Mouse (Mus musculus) ES-E14 (cell line): ENCODE measurements at regions not wholly inside any gene's neighbourhood (a gene's known extent, or its start where the extent isn't known, plus 50 kb on each side); places are given as distances from the start of the nearest gene placed in this dataset.
A peak's percentile ranks its signal among the peaks of the same experiment; 100 is the strongest.

Experiments used
- DNase-seq: peaks from one replicate; pipeline ENCODE4 v3.0.0-alpha.2; 2013; ENCODE audit warnings: low read depth, low spot score
- H3K27ac ChIP-seq: 2 replicates; pipeline ENCODE4 v1.5.1; 2012; ENCODE audit warnings: low read depth, mild to moderate bottlenecking, low read length, moderate library complexity, mixed read lengths; ENCODE audit not compliant: poor library complexity, insufficient read depth, severe bottlenecking
- H3K36me3 ChIP-seq: 2 replicates; pipeline ENCODE4 v1.6.1; 2012; ENCODE audit warnings: mild to moderate bottlenecking, low read length, moderate library complexity, mixed read lengths; ENCODE audit not compliant: control insufficient read depth, poor library complexity, insufficient read depth, severe bottlenecking
- H3K4me1 ChIP-seq, 2 experiments: fragments of 150-350 bp in 1 of 2; sonication (generic) in 1 of 2; 2 replicates each; pipeline ENCODE4 v1.6.1; 2012; ENCODE audit warnings: low read length in 2 of 2, mild to moderate bottlenecking in 1 of 2, mixed read lengths in 1 of 2; ENCODE audit not compliant: control insufficient read depth in 2 of 2, insufficient read depth in 2 of 2, poor library complexity in 1 of 2
- H3K4me3 ChIP-seq, 2 experiments: fragments of 150-350 bp in 1 of 2; sonication (generic) in 1 of 2; 2 replicates each; pipeline ENCODE4 v1.5.1; 2012; ENCODE audit warnings: low read length in 2 of 2, low read depth in 1 of 2, mild to moderate bottlenecking in 1 of 2, mixed read lengths in 1 of 2; ENCODE audit not compliant: insufficient read depth in 1 of 2, poor library complexity in 1 of 2, severe bottlenecking in 1 of 2
- H3K9ac ChIP-seq: 2 replicates; pipeline ENCODE4 v1.6.1; 2012; ENCODE audit warnings: low read depth, mild to moderate bottlenecking, low read length, mixed read lengths; ENCODE audit not compliant: poor library complexity, insufficient read depth, severe bottlenecking
- H3K9me3 ChIP-seq: fragments of 150-350 bp; sonication (generic); 2 replicates; pipeline ENCODE4 v1.6.1; 2012; ENCODE audit warnings: low read depth, mild to moderate bottlenecking, low read length; ENCODE audit not compliant: control insufficient read depth, insufficient read depth
- CHD2 ChIP-seq: IDR thresholded peaks from 2 replicates; pipeline ENCODE4 v1.6.1; 2014; ENCODE audit warnings: mild to moderate bottlenecking, low read depth, low read length, inconsistent platforms
- HCFC1 ChIP-seq: IDR thresholded peaks from 2 replicates; pipeline ENCODE4 v1.6.1; 2012; ENCODE audit warnings: low read length, inconsistent platforms, borderline replicate concordance; ENCODE audit not compliant: insufficient read depth
- MAFK ChIP-seq: IDR thresholded peaks from 2 replicates; pipeline ENCODE4 v1.6.1; 2014; ENCODE audit warnings: mild to moderate bottlenecking, low read depth, low read length, inconsistent platforms; ENCODE audit not compliant: insufficient read depth
- ZC3H11A ChIP-seq: IDR thresholded peaks from 2 replicates; pipeline ENCODE4 v1.6.1; 2012; ENCODE audit warnings: low read depth, mild to moderate bottlenecking, inconsistent platforms, low read length, borderline replicate concordance
- ZNF384 ChIP-seq: IDR thresholded peaks from 2 replicates; pipeline ENCODE4 v1.6.1; 2012; ENCODE audit warnings: low read depth, low read length, inconsistent platforms
- in situ Hi-C, 2 experiments: fragments of 600-800 bp; cut with MboI; formaldehyde crosslinking; loops; one replicate each; pipeline ENCODE4 v1.15.1; 2025; ENCODE audit warnings: low sequenced_read_pairs in 2 of 2, inconsistent platforms in 1 of 2; ENCODE audit not compliant: unreplicated experiment in 2 of 2

DNA sequence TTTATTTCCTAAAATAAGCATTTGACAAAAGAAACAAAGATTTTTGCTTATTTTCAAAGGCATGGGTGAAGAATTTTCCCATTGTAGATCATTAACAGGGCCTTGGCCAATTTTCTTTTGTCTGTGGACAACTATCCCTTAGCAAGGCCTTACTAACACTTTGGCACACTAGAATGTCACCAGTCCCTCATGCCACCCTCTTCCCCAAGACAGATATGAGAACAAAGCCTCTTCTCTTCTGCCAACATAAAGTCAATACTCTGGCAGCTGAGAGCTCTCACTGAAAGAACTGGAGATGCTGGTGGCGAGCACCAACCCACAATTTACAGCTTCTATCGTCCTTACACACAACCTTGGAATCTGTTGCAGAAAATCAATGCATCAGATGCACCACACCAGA lies 215.1 kb upstream of the Tmeff2 start:
- no peak for TF ChIP-seq CHD2
- TF ChIP-seq ZC3H11A = no peak
- TF ChIP-seq HCFC1 = no peak
- TF ChIP-seq ZNF384 = no peak
- no peak for TF ChIP-seq MAFK
- H3K9ac ChIP-seq = no peak overlapping the region
- in situ Hi-C loops = no loop called here
- no peaks in the 10 kb centered on the region for H3K9me3 ChIP-seq
- H3K27ac ChIP-seq = no peak overlapping the region
- no peak for DNase-seq
- no peaks in the 10 kb centered on the region for H3K4me1 ChIP-seq
- H3K36me3 ChIP-seq = no peaks in the 10 kb centered on the region
- H3K4me3 ChIP-seq = no peak overlapping the region

DNA sequence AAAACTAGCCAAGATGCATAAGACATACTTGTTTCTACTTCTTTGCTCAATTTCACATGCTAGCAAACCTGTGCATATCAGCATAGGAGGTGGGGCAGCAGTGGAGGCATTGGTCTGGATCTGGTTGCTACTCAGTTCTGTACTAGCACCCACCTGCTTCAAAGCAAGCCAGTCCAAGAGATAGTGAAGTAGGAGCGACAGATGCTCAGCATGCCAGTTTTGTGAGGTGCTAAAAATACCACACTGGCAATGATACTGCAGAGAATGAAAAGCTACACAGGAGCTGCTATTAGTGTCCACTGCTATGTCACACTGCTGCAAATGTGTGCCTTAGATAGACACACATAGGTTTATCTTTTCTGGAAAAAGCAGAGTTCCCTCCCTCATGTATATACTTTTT lies 203.5 kb upstream of the Tmeff2 start:
- no peaks in the 10 kb centered on the region for H3K4me1 ChIP-seq
- TF ChIP-seq MAFK = no peak
- TF ChIP-seq HCFC1 = no peak
- TF ChIP-seq CHD2 = no peak
- no peak for TF ChIP-seq ZNF384
- TF ChIP-seq ZC3H11A = no peak
- no peak overlapping the region for H3K9ac ChIP-seq
- in situ Hi-C loops = no loop called here
- DNase-seq = no peak
- no peak overlapping the region for H3K4me3 ChIP-seq
- H3K36me3 ChIP-seq = no peaks in the 10 kb centered on the region
- no peaks in the 10 kb centered on the region for H3K9me3 ChIP-seq
- H3K27ac ChIP-seq = no peak overlapping the region

GRCm38 (mm10) chr1:50697333-50698216 lies 202.9 kb upstream of the Tmeff2 start:
- Histone ChIP-seq H3K27ac (no peak overlapping the region), H3K36me3 (no peaks in the 10 kb centered on the region), H3K9ac (no peak overlapping the region), H3K9me3 (no peaks in the 10 kb centered on the region), H3K4me3 (no peak overlapping the region), H3K4me1 (no peaks in the 10 kb centered on the region)
- no peak for DNase-seq
- no peak for TF ChIP-seq ZNF384
- no peak for TF ChIP-seq HCFC1
- no peak for TF ChIP-seq MAFK
- no peak for TF ChIP-seq CHD2
- TF ChIP-seq ZC3H11A = no peak
- in situ Hi-C loops = no loop called here

DNA sequence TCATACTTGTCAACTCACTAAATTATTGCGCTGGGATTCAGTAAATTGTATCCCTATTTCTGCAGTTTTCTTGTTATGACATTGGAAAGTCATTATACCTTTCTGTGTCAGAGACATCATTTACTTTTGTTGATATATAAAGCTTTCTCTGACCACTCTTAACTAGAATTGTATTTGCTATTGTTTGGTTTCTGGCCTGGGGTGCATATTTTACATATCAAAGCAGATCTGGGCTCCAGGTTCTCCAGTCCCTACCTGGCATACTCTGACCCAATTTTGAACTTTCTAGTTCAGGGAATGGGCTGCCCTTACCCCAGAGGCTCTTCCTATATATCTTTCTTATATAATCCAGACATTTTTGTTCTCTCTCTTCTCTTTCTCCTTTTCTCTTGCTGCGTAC lies 195.8 kb upstream of the Tmeff2 start:
- Histone ChIP-seq H3K9ac (no peak overlapping the region), H3K4me3 (no peak overlapping the region), H3K27ac (no peak overlapping the region), H3K36me3 (no peaks in the 10 kb centered on the region), H3K4me1 (no peaks in the 10 kb centered on the region; a peak in 1 of 4 replicates), H3K9me3 (no peaks in the 10 kb centered on the region)
- TF ChIP-seq MAFK = no peak
- TF ChIP-seq CHD2 = 0 out of 2 replicates have a peak, but pooled peaks have one; percentile 12
- in situ Hi-C loops = no loop called here
- peak; percentile 29 for DNase-seq

GRCm38 (mm10) chr1:50745049-50745448 lies 155.4 kb upstream of the Tmeff2 start:
- no peaks in the 10 kb centered on the region for H3K4me1 ChIP-seq
- DNase-seq = no peak
- H3K4me3 ChIP-seq = no peak overlapping the region
- H3K9ac ChIP-seq = no peak overlapping the region
- TF ChIP-seq ZNF384 = no peak
- TF ChIP-seq ZC3H11A = no peak
- no peak for TF ChIP-seq CHD2
- TF ChIP-seq HCFC1 = no peak
- TF ChIP-seq MAFK = no peak
- H3K27ac ChIP-seq = no peak overlapping the region
- no peaks in the 10 kb centered on the region for H3K36me3 ChIP-seq
- no peaks in the 10 kb centered on the region for H3K9me3 ChIP-seq
- in situ Hi-C loops = no loop called here
